Mouse (Mus musculus): ENCODE measurements around the gene Chst10.

GRCm38 (mm10) chr1:38876671-38877382 lies 21.1 kb downstream of the Chst10 start:
- TF ChIP-seq CTCF (conservative IDR thresholded peaks at IDR 0.05; ENCODE audit: insufficient read depth, insufficient read length, low read depth, low read length) (no peak), POLR2A (IDR thresholded peaks at IDR 0.05; ENCODE audit: low read depth, low read length) (no peak)
